ENCODE assay signal across 9 mouse cellular contexts in the genomic region with DNA sequence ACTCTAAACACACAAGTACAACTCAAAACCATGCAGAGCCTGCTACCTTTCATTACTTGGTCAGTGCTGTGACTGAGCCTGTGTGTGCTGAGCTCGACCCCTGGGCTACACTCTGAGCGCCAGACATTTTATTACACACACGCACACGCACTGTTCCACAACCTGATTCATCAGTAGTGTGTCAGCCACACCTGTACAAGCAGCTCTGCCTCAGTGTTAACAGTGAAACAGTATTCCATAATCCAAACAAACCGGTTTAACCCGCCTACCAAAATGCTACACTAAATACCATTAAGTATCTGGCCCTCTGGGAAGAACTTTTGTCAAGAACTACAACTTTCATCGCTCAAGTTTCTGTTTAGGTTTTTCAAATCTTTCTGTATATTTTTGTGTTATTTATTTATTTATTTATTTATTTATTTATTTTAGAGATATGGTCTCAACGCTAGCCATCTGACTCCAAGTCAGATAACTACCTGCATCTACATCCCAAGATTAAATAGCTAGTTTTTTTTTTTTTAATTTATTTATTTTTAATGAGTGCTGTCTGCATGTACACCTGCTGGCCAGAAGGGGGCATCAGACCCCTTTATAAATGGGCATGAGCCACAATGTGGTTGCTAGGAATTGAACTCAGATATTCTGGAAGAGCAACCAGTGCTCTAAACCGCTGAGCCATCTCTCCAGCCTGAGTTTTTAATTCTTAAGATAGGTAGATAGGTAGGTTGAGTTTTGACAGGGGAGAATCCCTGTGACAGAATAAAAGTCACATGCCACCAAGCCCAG. TPM values are rescaled to one million over a fixed set of nuclear protein-coding genes. Genes with fewer than 3 reads are reported as not detected.
DNase-seq lines count a peak whose midpoint lies in the region; ATAC-seq and TF ChIP-seq lines count a peak whose summit lies in the region.
"Had no signal": no experiment of that assay in that cellular context is flagged by ENCODE, and none has a peak within 500 bp of the region (broad histone marks: within the 10 kb centered on the region; RNA-seq: fewer than 3 reads in every experiment).

No protein-coding gene starts in this region.

- ATAC-seq in Patski = no peak
- no peak for ATAC-seq in lung, embryonic 14.5 days (ENCODE audit: insufficient read depth)
- ATAC-seq in frontal cortex, adult (ENCODE audit: low TSS enrichment) = no peak
- no peak for ATAC-seq in forebrain, embryonic 16.5 days

- H3K27me3 ChIP-seq in Patski = no peaks in the 10 kb centered on the region
- H3K27me3 ChIP-seq in lung, embryonic 14.5 days (ENCODE audit: insufficient read depth, low read length) = no peaks in the 10 kb centered on the region
- no peaks in the 10 kb centered on the region for H3K27me3 ChIP-seq in forebrain, embryonic 16.5 days (replicated peaks; ENCODE audit: control insufficient read depth, insufficient read depth, low read length)
- H3K27me3 ChIP-seq: liver, embryonic 15.5 days had no signal

- TF ChIP-seq CTCF in Patski (IDR thresholded peaks at IDR 0.05) = peak; percentile 67
- peak; percentile 70 for TF ChIP-seq CTCF in lung, embryonic 14.5 days (IDR thresholded peaks at IDR 0.05; ENCODE audit: low read depth)

- no peak overlapping the region for H3K27ac ChIP-seq in lung, embryonic 14.5 days (ENCODE audit: low read depth)
- no peak overlapping the region for H3K27ac ChIP-seq in forebrain, embryonic 16.5 days (ENCODE audit: low read length)
- H3K27ac ChIP-seq: liver, embryonic 15.5 days had no signal

- no peaks in the 10 kb centered on the region for H3K9me3 ChIP-seq in lung, embryonic 14.5 days (ENCODE audit: low read depth, low read length)
- no peaks in the 10 kb centered on the region for H3K9me3 ChIP-seq in forebrain, embryonic 16.5 days (ENCODE audit: control insufficient read depth, low read length)
- H3K9me3 ChIP-seq: liver, embryonic 15.5 days had no signal

- H3K4me2 ChIP-seq in lung, embryonic 14.5 days = no peak overlapping the region
- H3K4me2 ChIP-seq in forebrain, embryonic 16.5 days (ENCODE audit: low read length) = no peak overlapping the region
- H3K4me2 ChIP-seq: liver, embryonic 15.5 days had no signal

- H3K4me3 ChIP-seq in lung, embryonic 14.5 days (ENCODE audit: low read depth, low read length) = no peak overlapping the region
- H3K4me3 ChIP-seq in forebrain, embryonic 16.5 days (replicated peaks; ENCODE audit: low read length) = no peak overlapping the region
- H3K4me3 ChIP-seq: liver, embryonic 15.5 days had no signal

- H3K4me1 ChIP-seq in lung, embryonic 14.5 days (ENCODE audit: insufficient read depth) = no peaks in the 10 kb centered on the region
- H3K4me1 ChIP-seq in forebrain, embryonic 16.5 days (replicated peaks; ENCODE audit: control insufficient read depth, insufficient read depth, low read length) = peaks cover 2% of the 10 kb centered on the region; the same call in 1 of the 2 replicates
- H3K4me1 ChIP-seq: liver, embryonic 15.5 days had no signal

- POLR2A ChIA-PET in Patski (lab: Charles Lee) = no interaction called here

- in situ Hi-C loops in Patski (cut with MboI; ENCODE audit: low pct_unique_long_range_greater_than_20kb) = loop anchor here (25.0 kb wide), 1 partner anchor 231 kb away; the partner anchor contains the start of gene Kif28

- DNase-seq in heart, adult 18-20 months = peak; percentile 25 to 36
- DNase-seq in heart, adult 8-10 months (ENCODE audit: low spot score) = no peak
- DNase-seq in 3T3-L1 (ENCODE audit: low read depth, low spot score) (peak; percentile 71), Patski (ENCODE audit: low read depth, low spot score) (no peak)
- peak; percentile 59 for DNase-seq in embryo, embryonic 11 days
- peak; percentile 73 for DNase-seq in lung, embryonic 14.5 days

- CTCF ChIA-PET in Patski (lab: Charles Lee) = interaction anchor here (0.9 to 4.6 kb wide), 7 partner anchors 9 to 138 kb away, joined by 3 to 35 read pairs (median 5); partner anchors contain the start of gene Smyd3

- WGBS in lung, embryonic 14.5 days = 47% methylated on average over 9 of the region's 9 CpGs
- WGBS in forebrain, embryonic 16.5 days = 67% methylated on average over 9 of the region's 9 CpGs

- H3K9ac ChIP-seq in lung, embryonic 14.5 days = no peak overlapping the region
- no peak overlapping the region for H3K9ac ChIP-seq in forebrain, embryonic 16.5 days (replicated peaks; ENCODE audit: low read depth, low read length)
- H3K9ac ChIP-seq: liver, embryonic 15.5 days had no signal

- H3K36me3 ChIP-seq in lung, embryonic 14.5 days (ENCODE audit: insufficient read depth) = no peaks in the 10 kb centered on the region
- H3K36me3 ChIP-seq in forebrain, embryonic 16.5 days (ENCODE audit: control insufficient read depth, insufficient read depth) = no peaks in the 10 kb centered on the region
- H3K36me3 ChIP-seq: liver, embryonic 15.5 days had no signal

RNA-seq across cellular contexts. Expression of gene Smyd3, which starts 11.1 kb away (rescaled TPM):
- total RNA-seq in heart, adult 18-20 months (2021) = 1 to 10 TPM; 7.5 to 8.3 TPM
- total RNA-seq in heart, adult 8-10 months (2022) = 1 to 10 TPM; 7.0 to 8.3 (median 7.8) TPM
- polyA plus RNA-seq in Patski (2021) = 12.7 TPM
- polyA plus RNA-seq in lung, embryonic 14.5 days (2014; fragmentation: Nextera tagmentation; extraction: Ambion mirVana) = 20.6 and 21.0 TPM in 2 replicates
- polyA plus RNA-seq in forebrain, embryonic 16.5 days (2015; fragmentation: Nextera tagmentation; extraction: Ambion mirVana) = 29.3 and 29.4 TPM in 2 replicates

RNA-seq across cellular contexts. Expression of gene Tfb2m, which starts 39.3 kb away (rescaled TPM):
- 10 to 100 TPM; 69.8 to 76.6 TPM for total RNA-seq in heart, adult 18-20 months (2021)
- 10 to 100 TPM; 65.3 to 73.3 (median 69.0) TPM for total RNA-seq in heart, adult 8-10 months (2022)
- 28.7 TPM for polyA plus RNA-seq in Patski (2021)
- 26.6 and 34.6 TPM in 2 replicates for polyA plus RNA-seq in lung, embryonic 14.5 days (2014; fragmentation: Nextera tagmentation; extraction: Ambion mirVana)
- 45.5 and 52.0 TPM in 2 replicates for polyA plus RNA-seq in forebrain, embryonic 16.5 days (2015; fragmentation: Nextera tagmentation; extraction: Ambion mirVana)

RNA-seq across cellular contexts. Expression of gene Cnst, which starts 39.4 kb away (rescaled TPM):
- 10 to 100 TPM; 43.9 to 47.2 TPM for total RNA-seq in heart, adult 18-20 months (2021)
- 10 to 100 TPM; 44.7 to 54.0 (median 46.4) TPM for total RNA-seq in heart, adult 8-10 months (2022)
- polyA plus RNA-seq in Patski (2021) = 10.4 TPM
- polyA plus RNA-seq in lung, embryonic 14.5 days (2014; fragmentation: Nextera tagmentation; extraction: Ambion mirVana) = 17.1 and 18.2 TPM in 2 replicates
- 32.4 and 34.0 TPM in 2 replicates for polyA plus RNA-seq in forebrain, embryonic 16.5 days (2015; fragmentation: Nextera tagmentation; extraction: Ambion mirVana)

Comparison
In these comparisons a context has a peak if more than half of its experiments do, and no peak if none do; other contexts are left out.
1. DNase-seq: peak in heart, adult 18-20 months (2 of 2), 3T3-L1 (single experiment), embryo, embryonic 11 days (single experiment) and lung, embryonic 14.5 days (single experiment); none in heart, adult 8-10 months (single experiment) and Patski (single experiment).